Mouse (Mus musculus) embryonic fibroblast, embryonic 13.5 days (primary cell): ENCODE measurements around the gene Smpd3.

ENCODE experiments used
- CTCF ChIP-seq: IDR thresholded peaks from 2 replicates; pipeline ENCODE4 v1.5.1; 2011; ENCODE audit warnings: mild to moderate bottlenecking, control low read depth, low read length, moderate library complexity, borderline replicate concordance; ENCODE audit not compliant: insufficient read depth
- POLR2A ChIP-seq: IDR thresholded peaks from 2 replicates; pipeline ENCODE4 v1.6.1; 2011; ENCODE audit warnings: low read depth, mild to moderate bottlenecking, control low read depth, low read length, moderate library complexity

DNA sequence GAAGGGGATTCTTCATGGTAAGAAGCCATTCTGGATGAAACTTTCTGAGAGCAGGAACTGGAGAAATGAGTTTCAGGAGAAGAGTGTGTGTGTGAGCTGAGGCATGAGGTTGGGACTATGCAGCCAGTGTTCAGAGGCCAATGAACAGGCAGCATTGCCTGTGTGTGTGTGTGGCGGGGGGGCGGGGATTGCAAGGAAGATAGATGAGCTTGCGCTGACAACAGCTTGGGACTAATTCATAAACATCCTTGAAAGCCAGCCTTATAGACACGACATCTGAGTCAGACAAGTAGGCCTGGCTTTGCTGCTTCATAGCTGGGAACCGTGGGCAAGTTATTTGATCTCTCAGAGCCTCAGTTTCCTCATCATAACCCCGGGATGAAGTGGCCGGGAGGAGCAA is 31.3 kb upstream of the Smpd3 start:
- no peak for TF ChIP-seq POLR2A
- TF ChIP-seq CTCF: no peak
